Mouse (Mus musculus): ENCODE data around the gene Slco4c1.

Slco4c1 gene

DNA sequence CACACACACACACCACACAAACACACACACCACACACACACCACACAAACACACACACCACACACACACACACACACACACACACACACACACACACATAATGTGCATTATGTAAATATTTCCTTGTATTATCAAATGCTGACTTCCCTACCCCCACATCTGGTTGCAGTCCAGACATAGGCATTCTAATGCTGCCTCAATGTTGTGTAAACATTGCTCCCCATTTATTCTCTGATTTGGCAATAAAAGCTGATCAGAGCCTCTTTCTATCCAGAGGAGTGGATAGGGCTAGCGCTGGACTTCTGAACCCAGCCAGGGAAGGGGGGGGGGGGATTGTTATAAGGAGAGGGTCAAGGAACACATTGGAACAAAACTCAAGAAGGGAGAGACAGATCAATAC lies 101.7 kb downstream of the Slco4c1 start:
- no peak for DNase-seq (ENCODE audit: low spot score in 2 of 2)

GRCm38 (mm10) chr1:96768264-96768663 lies 103.7 kb downstream of the Slco4c1 start:
- DNase-seq (ENCODE audit: low spot score in 2 of 2): peak in 1 of 2 experiments; percentile 12

GRCm38 (mm10) chr1:96766535-96766934 lies 105.4 kb downstream of the Slco4c1 start:
- no peak for DNase-seq (ENCODE audit: low spot score in 2 of 2)
